Mouse (Mus musculus) lung, adult 18-20 months (tissue): ENCODE measurements around the gene Lef1.

Experiments
- DNase-seq, 2 experiments: peaks; one replicate each; pipeline ENCODE4 v3.0.0; 2022; ENCODE audit warnings: mixed read lengths in 2 of 2

The Lef1 gene

DNA sequence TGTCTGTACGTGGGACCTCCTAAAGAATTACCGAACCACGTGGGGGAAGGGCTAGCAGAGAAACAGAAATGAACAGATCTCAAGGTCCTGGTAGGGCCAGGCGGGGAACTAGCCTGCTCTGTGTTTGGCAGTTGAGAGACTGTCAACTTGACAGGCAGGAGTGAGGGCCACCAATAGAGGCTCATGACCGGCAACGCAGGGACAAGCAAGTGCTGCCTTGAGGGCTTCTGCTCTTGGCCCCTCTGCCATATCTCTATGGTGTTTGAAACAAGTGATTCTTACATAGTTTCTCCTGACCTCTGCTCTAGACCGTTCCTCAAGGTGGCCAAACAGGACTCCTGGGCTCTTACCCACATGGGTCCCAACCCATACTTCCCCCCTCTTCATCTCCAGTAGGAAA is 141.3 kb downstream of the Lef1 start:
- peak in 1 of 2 experiments; percentile 19 for DNase-seq

- DNase-seq = no peak
These were observed 144.7 kb downstream of the Lef1 start for GRCm38 (mm10) chr3:131254991-131255390.

DNA sequence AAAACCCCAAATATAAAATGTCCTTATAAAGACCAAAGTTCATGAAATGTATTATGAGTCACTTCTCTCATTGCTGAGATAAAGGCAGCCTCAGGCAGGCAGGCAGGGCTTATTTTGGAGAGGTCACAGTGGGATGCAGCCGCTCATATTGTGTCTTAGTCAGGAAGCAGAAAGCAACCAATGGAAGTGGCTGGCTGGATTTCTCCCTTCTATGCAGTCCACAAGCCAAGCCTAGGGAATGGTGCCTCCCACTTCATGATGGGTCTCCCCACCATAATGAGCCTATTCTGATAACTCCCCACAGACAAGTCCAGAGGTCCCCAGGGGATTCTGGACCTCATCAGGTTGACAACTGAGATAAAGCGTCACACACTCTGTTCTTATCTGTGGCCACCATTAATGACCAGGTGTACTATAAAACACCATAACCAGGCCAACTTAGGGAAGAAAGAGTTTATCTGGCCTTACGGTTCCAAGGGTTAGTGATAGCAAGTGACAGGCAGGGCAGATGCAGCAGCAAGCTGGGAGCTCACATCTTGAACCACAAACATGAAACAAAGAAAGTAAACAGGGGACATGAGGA is 145.2 kb downstream of the Lef1 start:
- DNase-seq = no peak

GRCm38 (mm10) chr3:131258921-131259320 is 148.7 kb downstream of the Lef1 start:
- DNase-seq = no peak

DNA sequence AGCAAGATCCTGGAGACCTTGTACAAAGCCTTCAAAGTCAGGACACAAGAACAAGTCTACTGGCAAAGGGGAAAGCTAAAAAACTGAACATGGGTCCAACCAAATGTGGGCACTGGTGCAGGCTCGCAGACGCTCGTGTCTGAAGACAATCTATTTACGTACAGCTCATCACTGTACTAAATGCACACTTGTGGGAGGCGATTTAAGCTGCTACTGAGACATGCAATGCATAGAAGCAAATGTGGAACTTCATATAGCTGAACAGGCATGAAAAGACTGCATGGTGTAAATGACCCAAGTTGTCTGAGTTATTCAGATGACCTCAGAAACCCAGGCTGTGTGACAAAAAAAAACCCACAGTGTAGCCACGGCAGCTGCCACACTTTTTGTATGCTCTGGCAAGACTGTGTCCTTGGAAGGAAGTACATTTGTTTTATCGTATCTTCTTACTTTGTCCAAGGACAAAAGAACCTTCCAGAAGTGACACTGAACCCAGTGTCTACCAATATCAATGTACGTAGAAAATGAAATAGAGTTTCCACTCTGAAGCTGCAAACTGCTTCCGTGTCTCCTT is 149.2 kb downstream of the Lef1 start:
- no peak for DNase-seq

- no peak for DNase-seq
These were observed 150.1 kb downstream of the Lef1 start for GRCm38 (mm10) chr3:131260418-131260817.

- DNase-seq = peak; percentile 60 to 68
These were observed 153.7 kb downstream of the Lef1 start for GRCm38 (mm10) chr3:131263766-131264486.

DNA sequence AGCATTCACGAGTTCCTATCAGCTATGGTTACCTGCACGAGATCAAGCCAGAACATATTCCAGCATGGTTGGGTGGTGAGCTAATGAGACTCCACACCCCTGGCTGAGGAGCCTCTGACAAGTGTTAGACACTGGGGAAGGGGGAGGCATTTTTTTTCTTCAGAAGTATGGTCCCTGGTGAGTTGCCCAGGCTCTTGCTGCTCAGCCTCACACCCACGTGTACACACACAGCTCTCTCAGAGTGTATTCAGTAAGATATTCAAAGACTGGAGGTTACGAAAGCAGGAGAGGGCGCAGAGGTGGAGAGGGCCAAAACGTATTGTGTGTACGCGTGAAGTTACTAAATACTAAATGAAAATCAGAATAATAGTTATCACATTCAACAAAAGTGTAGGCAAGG is 155.2 kb downstream of the Lef1 start:
- peak; percentile 62 to 75 for DNase-seq

- DNase-seq = peak; percentile 59 to 63
These were observed 156.2 kb downstream of the Lef1 start for GRCm38 (mm10) chr3:131266366-131267050.

GRCm38 (mm10) chr3:131270381-131270780 is 160.1 kb downstream of the Lef1 start:
- no peak for DNase-seq

DNA sequence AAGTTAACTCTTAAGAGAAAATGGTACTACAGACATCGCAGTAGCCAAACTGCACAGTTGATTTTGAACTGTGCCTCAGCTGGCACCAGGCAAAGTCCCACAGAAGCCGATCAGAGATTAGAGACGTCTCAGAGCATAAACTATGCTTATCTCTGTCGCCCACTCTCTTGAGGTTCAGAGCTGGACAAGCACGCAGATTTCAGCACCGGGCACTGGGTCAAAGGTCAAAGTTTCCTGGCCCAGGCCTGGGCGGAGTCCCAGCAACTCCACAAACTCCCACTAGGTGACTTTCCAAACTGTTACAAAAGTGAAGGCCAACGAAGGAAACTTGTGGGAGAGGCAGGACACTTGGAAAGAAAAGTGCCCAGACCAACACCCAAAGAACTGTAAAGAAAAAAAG is 160.9 kb downstream of the Lef1 start:
- peak; percentile 67 to 78 for DNase-seq

GRCm38 (mm10) chr3:131271559-131272373 is 161.5 kb downstream of the Lef1 start, which contains the start of gene Hadh:
Hadh (minus strand) TSS chr3:131272101.
- DNase-seq = peak; percentile 84 to 88

- DNase-seq = no peak
These were observed 162.3 kb downstream of the Lef1 start for GRCm38 (mm10) chr3:131272374-131273100.
